Mouse (Mus musculus) kidney, postnatal 36 days (tissue): ENCODE data around the gene Rabl2.

ENCODE experiments used
- DNase-seq, 2 experiments: peaks; one replicate each; pipeline ENCODE4 v3.0.0; 2021 to 2022; ENCODE audit warnings: mixed read lengths in 2 of 2

The Rabl2 gene

DNA sequence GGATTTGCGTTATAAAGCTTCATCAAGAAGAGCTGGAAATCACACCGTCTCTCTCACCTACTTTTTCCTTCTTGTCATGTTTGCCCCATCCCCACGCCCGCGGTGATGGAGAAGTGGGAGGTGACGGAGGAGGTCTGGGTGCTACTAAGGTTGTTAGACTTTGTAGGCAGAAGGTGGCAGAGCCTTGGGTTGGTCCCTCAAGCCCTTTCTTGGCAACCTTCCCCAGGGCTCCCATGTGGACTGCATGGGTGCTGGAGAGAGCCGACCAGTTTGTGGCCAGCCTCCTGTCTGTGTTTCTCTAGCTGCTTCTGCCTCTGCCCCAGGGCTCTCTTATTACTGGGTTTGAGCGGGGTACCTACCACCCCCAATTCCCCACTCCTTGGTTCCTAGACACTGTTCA, 41.2 kb downstream of the Rabl2 start:
- DNase-seq: no peak

DNA sequence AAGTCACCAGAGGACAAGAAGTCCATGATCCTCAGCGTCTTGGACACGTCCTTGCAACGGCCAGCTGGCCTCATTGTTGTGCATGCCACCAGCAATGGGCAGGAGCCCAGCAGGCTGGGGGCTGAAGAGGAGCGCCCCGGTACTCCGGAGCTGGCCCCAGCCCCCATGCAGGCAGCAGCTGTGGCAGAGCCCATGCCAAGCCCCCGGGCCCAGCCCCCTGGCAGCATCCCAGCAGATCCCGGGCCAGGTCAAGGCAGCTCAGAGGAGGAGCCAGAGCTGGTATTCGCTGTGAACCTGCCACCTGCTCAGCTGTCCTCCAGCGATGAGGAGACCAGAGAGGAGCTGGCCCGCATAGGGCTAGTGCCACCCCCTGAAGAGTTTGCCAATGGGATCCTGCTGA, 42.9 kb downstream of the Rabl2 start:
- DNase-seq: no peak

DNA sequence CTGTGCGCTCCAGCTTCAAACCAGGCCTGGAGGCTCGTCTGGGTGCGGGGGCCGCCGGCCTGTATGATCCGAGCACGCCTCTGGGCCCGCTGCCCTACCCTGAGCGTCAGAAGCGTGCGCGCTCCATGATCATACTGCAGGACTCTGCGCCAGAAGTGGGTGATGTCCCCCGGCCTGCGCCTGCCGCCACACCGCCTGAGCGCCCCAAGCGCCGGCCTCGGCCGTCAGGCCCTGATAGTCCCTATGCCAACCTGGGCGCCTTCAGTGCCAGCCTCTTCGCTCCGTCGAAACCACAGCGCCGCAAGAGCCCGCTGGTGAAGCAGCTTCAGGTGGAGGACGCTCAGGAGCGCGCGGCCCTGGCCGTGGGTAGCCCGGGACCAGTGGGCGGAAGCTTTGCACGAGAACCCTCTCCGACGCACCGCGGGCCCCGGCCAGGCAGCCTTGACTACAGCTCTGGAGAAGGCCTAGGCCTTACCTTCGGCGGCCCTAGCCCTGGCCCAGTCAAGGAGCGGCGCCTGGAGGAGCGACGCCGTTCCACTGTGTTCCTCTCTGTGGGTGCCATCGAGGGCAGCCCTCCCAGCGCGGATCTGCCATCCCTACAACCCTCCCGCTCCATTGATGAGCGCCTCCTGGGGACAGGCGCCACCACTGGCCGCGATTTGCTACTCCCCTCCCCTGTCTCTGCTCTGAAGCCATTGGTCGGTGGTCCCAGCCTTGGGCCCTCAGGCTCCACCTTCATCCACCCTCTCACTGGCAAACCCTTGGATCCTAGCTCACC, 43.7 kb downstream of the Rabl2 start:
- no peak for DNase-seq

DNA sequence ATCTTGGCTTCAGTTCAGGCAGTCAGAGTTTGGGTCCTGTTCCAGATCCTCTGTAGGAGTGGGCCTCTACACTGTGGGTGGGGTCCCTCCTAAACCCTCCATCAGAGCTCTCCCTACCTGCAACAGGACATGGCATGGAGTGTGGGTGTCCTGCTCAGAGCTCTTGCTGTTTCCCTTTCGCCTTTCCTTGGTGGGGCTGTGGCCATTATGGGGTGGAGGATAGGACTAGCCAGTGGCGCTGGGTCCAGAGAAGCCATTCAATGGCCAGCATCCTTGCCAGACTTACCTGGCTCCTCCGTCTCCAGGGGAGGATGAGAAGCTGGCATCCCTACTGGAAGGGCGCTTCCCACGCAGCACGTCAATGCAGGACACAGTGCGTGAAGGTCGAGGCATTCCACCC, 44.4 kb downstream of the Rabl2 start:
- no peak for DNase-seq

DNA sequence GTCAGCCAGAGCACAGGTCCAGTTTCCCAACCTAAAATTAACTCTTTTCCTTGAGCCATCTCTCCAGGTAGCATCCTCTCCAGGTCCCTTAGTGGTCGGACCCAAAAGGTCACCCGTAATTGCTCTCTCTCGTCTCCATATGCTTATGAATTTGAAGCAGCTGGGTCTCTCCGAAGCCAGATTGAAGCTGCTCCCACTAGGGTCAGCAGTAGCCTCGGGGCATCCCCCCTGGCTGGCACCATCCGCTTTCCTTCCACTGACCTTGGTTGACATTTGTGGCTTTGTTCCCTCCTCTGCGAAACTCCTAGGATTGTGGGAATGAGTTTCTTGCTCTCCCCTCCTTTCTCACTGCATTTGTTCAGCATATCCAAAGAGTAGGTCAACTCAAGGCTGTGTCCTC, 47.6 kb downstream of the Rabl2 start:
- DNase-seq: no peak

DNA sequence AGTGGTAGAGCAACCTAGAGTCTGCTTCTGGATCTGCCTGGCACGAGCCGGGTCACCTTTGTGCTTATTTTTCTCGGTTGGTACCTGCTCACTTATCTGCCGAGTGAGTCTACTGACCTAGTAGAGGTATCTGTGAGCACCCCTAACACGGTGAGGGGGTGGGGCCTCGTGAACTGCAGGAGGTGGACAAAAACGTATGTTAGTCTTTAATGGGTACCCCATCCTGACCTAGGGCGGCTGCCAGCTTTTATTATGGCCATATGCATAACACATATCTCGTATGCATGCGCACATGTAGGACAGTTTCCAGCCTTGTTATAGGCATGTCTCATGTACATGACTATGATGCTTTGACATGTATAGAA, 57.9 kb downstream of the Rabl2 start:
- no peak for DNase-seq

DNA sequence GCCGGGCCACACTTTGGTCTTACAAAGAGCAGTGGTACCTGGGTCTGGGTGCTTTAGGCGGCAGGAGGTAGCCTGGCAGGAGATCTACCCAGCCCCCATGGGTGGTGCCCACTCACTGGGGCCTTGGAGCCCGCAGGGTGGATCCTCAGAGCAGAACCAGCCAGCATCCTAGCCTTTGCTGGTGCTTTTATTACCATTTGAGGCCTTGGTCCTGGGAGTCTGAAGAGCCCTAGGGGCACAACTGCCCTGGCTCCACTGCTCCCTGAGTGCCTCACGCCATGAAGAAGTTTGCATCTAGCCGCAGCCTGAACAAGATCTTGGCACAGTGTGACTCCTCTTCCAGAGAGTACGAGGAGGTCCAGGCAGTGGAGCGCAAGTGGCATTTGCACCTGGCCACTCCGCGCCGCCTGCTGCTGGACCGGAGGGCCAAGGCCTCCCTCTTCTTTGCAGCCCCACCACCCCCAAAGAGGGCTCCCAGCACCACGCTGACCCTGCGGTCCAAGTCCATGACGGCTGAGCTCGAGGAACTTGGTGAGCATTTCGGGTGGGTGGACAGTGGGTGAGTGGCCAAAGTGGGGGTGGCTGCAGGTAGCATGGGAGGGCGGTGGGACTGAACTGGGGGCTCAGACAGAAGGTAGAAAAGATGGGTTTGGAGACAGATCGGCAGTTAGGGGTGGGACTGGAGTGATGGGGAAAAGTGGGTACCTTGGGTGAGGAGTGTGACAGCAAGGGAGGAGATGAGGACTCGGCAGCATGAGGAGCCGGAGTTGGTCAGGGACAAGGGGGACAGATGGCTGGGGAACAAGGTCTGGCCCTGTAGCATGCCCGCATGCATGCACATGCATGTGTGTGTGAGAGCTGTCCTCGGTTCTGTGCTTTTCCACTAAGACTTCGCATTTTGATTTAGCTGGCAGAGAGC, 58.5 kb downstream of the Rabl2 start:
- DNase-seq: no peak
